Mouse (Mus musculus): ENCODE measurements at regions not wholly inside any gene's neighbourhood (a gene's known extent, or its start where the extent isn't known, plus 50 kb on each side); places are given as distances from the start of the nearest gene placed in this dataset.

DNA sequence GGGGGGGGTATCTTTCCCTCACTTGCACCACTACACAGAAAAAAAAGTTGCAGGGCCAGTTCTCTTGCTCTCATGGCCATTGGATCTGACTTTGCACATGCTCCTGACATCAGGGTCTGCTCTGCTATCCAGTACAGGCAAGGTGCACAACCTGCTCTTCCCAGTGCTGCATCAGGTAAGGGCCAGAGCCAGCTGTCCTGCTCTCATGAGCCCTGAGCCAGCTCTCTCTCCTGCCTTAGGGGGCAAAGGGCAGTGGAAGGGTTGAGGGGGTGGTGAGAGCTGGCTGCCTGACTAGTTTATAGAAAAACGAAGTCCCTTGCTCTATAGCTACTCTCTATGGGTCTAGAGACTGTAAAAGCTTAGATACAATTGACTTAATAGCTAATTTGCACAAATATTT is 927.6 kb downstream of the Rab28 start:
- no peak for DNase-seq (ENCODE audit: low spot score in 2 of 2)

DNA sequence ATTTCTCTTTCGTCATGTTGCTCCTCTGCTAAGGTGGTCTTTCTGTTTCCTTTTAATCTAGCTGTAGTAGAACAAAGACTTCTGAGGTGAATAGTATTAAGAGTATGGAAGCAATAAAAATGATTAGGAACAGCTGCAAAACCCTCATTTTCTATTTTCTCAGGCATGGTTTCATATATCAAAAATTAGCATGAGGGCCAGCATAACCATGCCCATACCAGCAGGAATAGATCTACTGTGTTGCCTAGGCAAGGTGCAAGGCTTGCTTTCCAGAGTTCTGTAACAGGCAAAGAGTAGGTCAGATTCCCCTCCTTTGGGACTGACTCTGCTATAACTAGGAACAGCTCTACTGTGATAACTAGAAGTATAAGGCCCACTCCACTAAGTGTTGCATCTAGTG is 928.1 kb downstream of the Rab28 start:
- no peak for DNase-seq (ENCODE audit: low spot score in 2 of 2)

DNA sequence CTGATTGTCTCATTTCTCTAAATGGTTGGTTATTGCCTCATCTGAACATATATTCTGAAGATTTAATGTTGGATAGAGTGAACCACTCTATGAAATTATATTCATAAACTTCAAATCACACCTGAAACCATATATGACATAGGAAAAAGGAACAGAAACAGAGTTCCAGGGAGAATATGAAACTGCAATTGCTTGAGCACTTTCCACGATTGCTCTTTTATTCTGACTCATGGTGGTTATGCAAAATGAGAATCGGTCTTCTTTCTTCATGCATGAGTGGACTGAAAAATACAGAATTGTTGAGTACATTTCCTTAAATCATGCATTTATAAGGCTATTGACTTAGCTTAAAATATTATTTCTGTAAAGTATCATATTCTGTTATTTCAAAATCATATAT is 932.1 kb downstream of the Rab28 start:
- DNase-seq (ENCODE audit: low spot score in 2 of 2): no peak

DNA sequence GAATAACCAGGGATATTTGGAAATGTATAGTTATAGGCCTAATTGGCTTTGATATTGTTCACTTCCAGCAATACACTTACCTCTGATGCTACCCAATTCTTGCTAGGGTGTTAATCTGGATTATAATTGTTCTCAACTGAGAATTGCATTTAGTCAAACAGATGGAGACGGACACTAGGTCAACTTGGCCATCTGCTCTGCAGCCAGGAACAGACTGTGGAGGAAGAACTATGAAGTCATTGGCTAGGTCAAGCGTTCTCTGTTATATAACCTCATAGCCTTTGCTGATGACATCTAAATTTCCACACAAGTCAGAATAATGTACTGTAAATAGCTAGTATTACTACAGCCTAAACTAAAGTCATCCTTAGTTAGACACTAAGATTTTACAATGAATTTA is 947.7 kb downstream of the Rab28 start:
- no peak for DNase-seq (ENCODE audit: low spot score in 2 of 2)

DNA sequence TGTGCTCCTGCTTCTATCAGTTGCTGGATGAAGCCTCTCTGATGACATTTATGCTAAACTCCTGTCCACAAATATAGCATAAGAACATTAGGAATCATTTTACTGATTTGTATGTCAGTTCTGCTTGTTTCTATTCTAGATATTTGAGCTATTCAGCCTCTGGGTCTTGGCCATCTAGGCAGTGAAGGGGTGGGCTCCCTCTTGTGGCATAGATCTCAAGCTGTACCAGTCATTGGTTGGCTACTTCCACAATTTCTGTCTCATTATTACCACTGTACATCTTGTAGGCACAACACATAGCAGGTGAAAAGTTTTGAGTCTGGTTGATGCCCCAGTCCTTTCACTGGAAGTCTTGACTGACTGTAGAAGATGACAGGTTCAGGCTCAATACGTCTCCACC is 957.9 kb downstream of the Rab28 start:
- no peak for DNase-seq (ENCODE audit: low spot score in 2 of 2)

DNA sequence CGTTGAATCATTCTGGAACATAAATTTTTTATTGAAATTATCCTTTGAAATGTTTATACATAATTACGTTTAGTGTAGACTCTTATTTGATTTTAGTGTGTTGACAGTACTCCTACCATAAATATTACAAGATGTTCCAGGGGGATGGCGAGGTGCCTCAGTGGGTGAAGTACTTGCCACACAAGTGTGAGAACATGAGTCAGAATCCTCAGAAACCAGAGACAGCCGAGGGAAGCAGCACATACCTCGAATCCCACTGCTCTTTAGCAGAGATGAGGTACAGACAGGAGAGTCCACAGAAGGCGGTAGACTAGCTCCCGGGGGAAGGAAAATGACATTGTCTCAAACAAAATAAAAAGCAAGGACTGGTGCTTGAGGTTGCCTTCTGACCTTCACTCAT is 972.3 kb downstream of the Rab28 start:
- no peak for DNase-seq (ENCODE audit: low spot score in 2 of 2)

DNA sequence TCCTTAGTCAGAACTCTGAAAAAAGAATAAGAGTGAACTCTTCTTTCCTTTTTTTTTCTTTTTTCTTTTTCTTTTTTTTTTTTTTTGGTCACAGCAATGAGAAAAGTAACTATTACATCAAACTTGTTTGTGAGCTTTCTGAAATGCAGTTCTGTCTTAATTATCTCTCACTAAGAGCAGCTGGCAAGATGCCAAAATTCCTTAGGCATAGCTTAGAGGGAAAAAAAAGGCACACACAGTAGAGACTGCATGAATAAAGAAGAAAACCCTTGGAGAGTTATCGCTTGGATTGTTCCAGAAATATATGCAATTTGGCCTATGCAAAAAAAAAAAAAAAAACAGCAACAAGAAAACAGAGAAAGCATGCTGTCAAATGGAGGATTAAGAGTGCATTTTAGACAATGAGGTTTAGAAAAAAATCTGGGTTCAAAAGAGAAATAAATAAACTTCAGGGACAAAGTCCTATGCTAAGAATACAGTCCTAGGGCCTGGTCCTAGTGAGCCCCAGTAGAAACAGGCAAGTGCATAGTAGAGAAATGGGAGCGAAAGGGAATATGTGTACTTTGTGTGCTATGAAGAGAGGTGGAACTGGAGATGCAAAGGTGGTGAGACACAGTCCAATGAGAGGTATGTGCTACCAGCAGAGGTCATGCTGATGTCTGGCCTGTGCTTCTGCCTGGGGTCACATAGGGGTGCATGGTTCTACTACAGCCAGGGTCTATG is 974.0 kb downstream of the Rab28 start:
- no peak for DNase-seq (ENCODE audit: low spot score in 2 of 2)

DNA sequence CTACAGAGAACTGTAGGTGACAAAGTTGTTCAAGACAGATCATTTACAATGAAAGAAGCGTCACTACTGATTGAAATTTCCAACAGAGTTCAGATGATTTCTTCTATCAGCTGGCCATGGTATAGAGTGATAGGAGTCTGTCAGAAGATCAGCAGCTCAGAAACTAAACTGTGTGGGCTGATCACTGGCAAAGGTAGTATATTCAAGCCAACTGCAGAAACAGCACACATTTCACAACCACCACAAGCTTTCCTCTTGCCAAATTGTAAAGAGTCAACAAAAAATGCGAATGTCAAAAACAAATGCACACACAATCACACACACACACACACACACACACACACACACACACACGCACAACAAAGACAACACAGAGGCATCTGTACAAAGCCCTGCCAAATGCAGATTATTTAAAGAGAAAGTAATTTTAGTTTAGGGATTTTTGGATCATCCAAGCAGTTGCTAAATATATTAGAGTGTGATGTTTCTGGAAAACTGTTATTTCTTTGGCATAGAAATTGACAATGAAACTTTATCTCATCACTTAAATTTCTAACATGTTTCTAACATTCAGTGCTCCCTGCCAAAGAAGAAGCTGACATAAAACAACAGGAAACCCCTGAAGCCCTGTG is 959.3 kb upstream of the Hs3st1 start:
- no peak for DNase-seq (ENCODE audit: low spot score in 2 of 2)

DNA sequence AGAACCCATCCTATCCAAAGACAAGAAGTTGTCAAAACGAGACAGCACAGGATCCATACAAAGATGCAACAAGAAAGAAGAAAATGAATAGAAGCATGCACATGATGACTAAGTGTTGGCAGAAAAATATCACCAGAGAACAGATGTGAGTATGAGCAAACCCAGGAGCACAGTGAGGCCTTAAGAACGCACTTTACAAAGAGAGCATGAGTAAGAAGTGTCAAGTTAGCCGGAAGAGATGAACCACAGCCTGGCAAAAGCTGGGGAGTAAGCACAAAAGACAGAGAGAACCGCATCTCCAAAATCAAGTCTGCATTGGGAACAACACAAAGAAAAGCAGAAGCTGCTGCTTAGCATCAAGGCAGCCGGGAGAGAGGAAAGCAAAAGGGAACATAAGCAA is 946.4 kb upstream of the Hs3st1 start:
- peak in 1 of 2 experiments; percentile 31 for DNase-seq (ENCODE audit: low spot score in 2 of 2)

DNA sequence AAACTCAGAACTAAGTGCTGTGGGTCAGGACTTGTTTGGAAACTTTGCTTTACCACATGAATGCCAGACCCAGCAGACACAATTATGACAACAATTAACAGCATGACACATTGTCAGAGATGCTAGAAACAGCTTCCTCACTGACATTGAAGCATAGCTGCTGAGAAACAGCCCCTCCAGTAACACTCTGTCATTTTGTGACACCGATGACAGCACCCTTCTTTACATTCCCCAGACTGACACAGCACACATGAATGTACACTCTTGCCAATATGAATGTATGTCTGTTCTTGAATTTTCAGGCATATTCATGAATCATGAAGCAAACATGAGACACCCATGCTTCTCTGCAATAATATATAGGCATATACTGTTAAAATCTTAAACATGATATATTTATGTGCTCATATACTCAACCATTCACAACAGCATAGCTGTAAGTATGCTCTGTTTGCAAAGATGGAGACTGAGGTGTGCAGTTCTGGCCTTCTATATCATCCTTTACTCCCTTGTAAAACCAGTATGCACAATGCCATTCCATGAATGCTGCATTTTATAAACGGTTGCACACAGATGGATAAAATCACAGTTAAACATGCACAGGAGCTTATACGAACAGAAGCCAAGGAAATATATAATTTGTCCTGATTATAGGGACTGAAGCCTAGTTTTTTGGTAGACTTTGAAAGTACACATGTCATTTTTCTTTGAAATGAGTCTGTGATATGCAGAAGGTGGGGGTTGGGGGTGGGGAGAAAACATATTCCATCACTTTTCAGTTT is 942.4 kb upstream of the Hs3st1 start:
- no peak for DNase-seq (ENCODE audit: low spot score in 2 of 2)
